Mouse (Mus musculus) hindbrain, embryonic 12.5 days (tissue): ENCODE measurements around the gene Fndc7. TPM values are rescaled to one million over a fixed set of nuclear protein-coding genes. Genes with fewer than 3 reads are reported as not detected.

ENCODE experiments used
- ATAC-seq: fragments of 200-750 bp; cut with Nextera tagmentation; 2 replicates; pipeline ENCODE4 v1.8.0; 2017; ENCODE audit warnings: moderate TSS enrichment; ENCODE audit not compliant: low FRiP score
- H3K27ac ChIP-seq: fragments of 300-500 bp; sonication (generic); 2 replicates; pipeline ENCODE4 v1.5.1; 2016; ENCODE audit warnings: mild to moderate bottlenecking
- H3K27me3 ChIP-seq: fragments of 300-500 bp; sonication (generic); 2 replicates; pipeline ENCODE4 v1.6.1; 2016; ENCODE audit warnings: mild to moderate bottlenecking
- H3K36me3 ChIP-seq: fragments of 300-500 bp; sonication (generic); 2 replicates; pipeline ENCODE4 v1.6.1; 2016; ENCODE audit warnings: mild to moderate bottlenecking
- H3K4me1 ChIP-seq: fragments of 300-500 bp; sonication (generic); 2 replicates; pipeline ENCODE4 v1.6.1; 2016
- H3K4me2 ChIP-seq: fragments of 300-500 bp; sonication (generic); replicated peaks from 2 replicates; pipeline ENCODE4 v1.6.1; 2016; ENCODE audit warnings: mild to moderate bottlenecking
- H3K4me3 ChIP-seq: fragments of 300-500 bp; sonication (generic); 2 replicates; pipeline ENCODE4 v1.5.1; 2016; ENCODE audit warnings: mild to moderate bottlenecking
- H3K9ac ChIP-seq: fragments of 300-500 bp; sonication (generic); 2 replicates; pipeline ENCODE4 v1.6.1; 2016; ENCODE audit warnings: mild to moderate bottlenecking, moderate library complexity
- H3K9me3 ChIP-seq: fragments of 300-500 bp; sonication (generic); replicated peaks from 2 replicates; pipeline ENCODE4 v1.6.1; 2016; ENCODE audit warnings: mild to moderate bottlenecking
- WGBS: fragments of 180-500 bp; shearing (Covaris S2); methylation state at CpG from one replicate; pipeline ENCODE4 v1.1.7; 2016; 5-methylcytosine and 5-hydroxymethylcytosine counted together
- polyA plus RNA-seq: library from polyadenylated mRNA; unstranded; fragments of >200 nt; fragmentation: Nextera tagmentation; extraction: Ambion mirVana; gene quantifications from 2 replicates; pipeline ENCODE4 v1.2.1, GENCODE M21; 2016

Fndc7 gene
- polyA plus RNA-seq, 1 experiment from 2014 or later, result 0.12 TPM

GRCm38 (mm10) chr3:108815631-108816030 is 74.2 kb downstream of the Fndc7 start:
- 89% methylated on average over 3 of the region's 4 CpGs for WGBS
- Histone ChIP-seq H3K4me1 (no peaks in the 10 kb centered on the region), H3K27ac (no peak overlapping the region), H3K4me3 (no peak overlapping the region), H3K9me3 (no peaks in the 10 kb centered on the region), H3K27me3 (no peaks in the 10 kb centered on the region), H3K36me3 (peaks cover 14% of the 10 kb centered on the region), H3K4me2 (no peak overlapping the region), H3K9ac (no peak overlapping the region)
- no peak for ATAC-seq

- Histone ChIP-seq H3K4me1 (no peaks in the 10 kb centered on the region), H3K4me2 (no peak overlapping the region), H3K36me3 (peaks cover 11% of the 10 kb centered on the region), H3K9me3 (no peaks in the 10 kb centered on the region), H3K27ac (no peak overlapping the region), H3K4me3 (no peak overlapping the region), H3K9ac (no peak overlapping the region), H3K27me3 (no peaks in the 10 kb centered on the region)
- ATAC-seq, result no peak
- 93% methylated on average over 4 of the region's 4 CpGs for WGBS
Observed at GRCm38 (mm10) chr3:108810747-108811263, 79.0 kb downstream of the Fndc7 start.

- no peaks in the 10 kb centered on the region for H3K9me3 ChIP-seq
- no peak overlapping the region for H3K4me2 ChIP-seq
- no peak overlapping the region for H3K4me3 ChIP-seq
- H3K36me3 ChIP-seq, result peaks cover 32% of the 10 kb centered on the region
- no peak for ATAC-seq
- H3K27me3 ChIP-seq, result no peaks in the 10 kb centered on the region
- H3K4me1 ChIP-seq, result no peaks in the 10 kb centered on the region; the same call in 1 of the 2 replicates
- H3K9ac ChIP-seq, result no peak overlapping the region
- H3K27ac ChIP-seq, result no peak overlapping the region
- 88% methylated on average over 5 of the region's 5 CpGs for WGBS
Observed at GRCm38 (mm10) chr3:108805622-108806021, 84.2 kb downstream of the Fndc7 start.

Other genes with a start within 250 kb of the Fndc7 start
- 59.2 and 62.8 TPM in 2 replicates for gene Clcc1, start 236.1 kb downstream of the Fndc7 start, polyA plus RNA-seq
- gene Gpsm2, start 167.7 kb downstream of the Fndc7 start, polyA plus RNA-seq, result 66.5 and 68.0 TPM in 2 replicates
- gene Aknad1, start 150.3 kb downstream of the Fndc7 start, polyA plus RNA-seq, result 0.25 and 0.40 TPM in 2 replicates
- 23.2 and 25.1 TPM in 2 replicates for gene Stxbp3, start 49.5 kb downstream of the Fndc7 start, polyA plus RNA-seq
- gene Prpf38b, start 21.7 kb upstream of the Fndc7 start, polyA plus RNA-seq, result 87.6 and 103 TPM in 2 replicates
- 0.99 and 1.4 TPM in 2 replicates for gene Henmt1, start 49.9 kb upstream of the Fndc7 start, polyA plus RNA-seq
- not detected in 2 replicates for gene Gm9857, start 50.4 kb upstream of the Fndc7 start, polyA plus RNA-seq
- 17.1 and 20.6 TPM in 2 replicates for gene Fam102b, start 137.6 kb upstream of the Fndc7 start, polyA plus RNA-seq
- not detected in 2 replicates for gene Slc25a54, start 190.5 kb upstream of the Fndc7 start, polyA plus RNA-seq
- 30.0 and 35.3 TPM in 2 replicates for gene Slc25a24, start 233.1 kb upstream of the Fndc7 start, polyA plus RNA-seq